Mouse (Mus musculus) neural tube, embryonic 14.5 days (tissue): ENCODE results near the gene Ifi214. TPM values are rescaled to one million over a fixed set of nuclear protein-coding genes. Genes with fewer than 3 reads are reported as not detected.
"Not testable (repeated sequence)": the region's sequence is repeated elsewhere in the genome, so short reads cannot be mapped to it uniquely, and the experiment has no call there.

ENCODE experiments used
- ATAC-seq: fragments of 200-750 bp; cut with Nextera tagmentation; 2 replicates; pipeline ENCODE4 v1.8.0; 2017; ENCODE audit warnings: low read depth, mild to moderate bottlenecking, moderate TSS enrichment, moderate library complexity
- H3K27ac ChIP-seq: fragments of 300-500 bp; sonication (generic); 2 replicates; pipeline ENCODE4 v1.5.1; 2014; ENCODE audit warnings: low read depth, mild to moderate bottlenecking, control low read depth, low read length, moderate library complexity, mixed read lengths
- H3K27me3 ChIP-seq: fragments of 300-500 bp; sonication (generic); 2 replicates; pipeline ENCODE4 v1.6.1; 2014; ENCODE audit warnings: low read length; ENCODE audit not compliant: control insufficient read depth, insufficient read depth
- H3K36me3 ChIP-seq: fragments of 300-500 bp; sonication (generic); 2 replicates; pipeline ENCODE4 v1.6.1; 2014; ENCODE audit warnings: low read length, mixed read lengths; ENCODE audit not compliant: control insufficient read depth, insufficient read depth
- H3K4me1 ChIP-seq: fragments of 300-500 bp; sonication (generic); 2 replicates; pipeline ENCODE4 v1.6.1; 2014; ENCODE audit warnings: low read length; ENCODE audit not compliant: control insufficient read depth, insufficient read depth
- H3K4me2 ChIP-seq: fragments of 300-500 bp; sonication (generic); 2 replicates; pipeline ENCODE4 v1.6.1; 2014; ENCODE audit warnings: mild to moderate bottlenecking, low read depth, low read length, control low read depth
- H3K4me3 ChIP-seq: fragments of 300-500 bp; sonication (generic); 2 replicates; pipeline ENCODE4 v1.5.1; 2014; ENCODE audit warnings: low read depth, low read length, control low read depth, mixed read lengths
- H3K9ac ChIP-seq: fragments of 300-500 bp; sonication (generic); replicated peaks from 2 replicates; pipeline ENCODE4 v1.6.1; 2014; ENCODE audit warnings: low read depth, mild to moderate bottlenecking, control low read depth, low read length, mixed read lengths
- H3K9me3 ChIP-seq: fragments of 300-500 bp; sonication (generic); 2 replicates; pipeline ENCODE4 v1.6.1; 2016; ENCODE audit warnings: low read length; ENCODE audit not compliant: control insufficient read depth
- WGBS: fragments of 180-500 bp; shearing (Covaris S2); extraction: QIAGEN DNeasy Blood & Tissue Kit; methylation state at CpG from one replicate; pipeline ENCODE4 v1.1.7; 2014; 5-methylcytosine and 5-hydroxymethylcytosine counted together
- polyA plus RNA-seq: library from polyadenylated mRNA; unstranded; fragments of >200 nt; fragmentation: Nextera tagmentation; extraction: Ambion mirVana; gene quantifications from 2 replicates; pipeline ENCODE4 v1.2.1, GENCODE M21; 2014

The Ifi214 gene
- not detected in 2 replicates for polyA plus RNA-seq

DNA sequence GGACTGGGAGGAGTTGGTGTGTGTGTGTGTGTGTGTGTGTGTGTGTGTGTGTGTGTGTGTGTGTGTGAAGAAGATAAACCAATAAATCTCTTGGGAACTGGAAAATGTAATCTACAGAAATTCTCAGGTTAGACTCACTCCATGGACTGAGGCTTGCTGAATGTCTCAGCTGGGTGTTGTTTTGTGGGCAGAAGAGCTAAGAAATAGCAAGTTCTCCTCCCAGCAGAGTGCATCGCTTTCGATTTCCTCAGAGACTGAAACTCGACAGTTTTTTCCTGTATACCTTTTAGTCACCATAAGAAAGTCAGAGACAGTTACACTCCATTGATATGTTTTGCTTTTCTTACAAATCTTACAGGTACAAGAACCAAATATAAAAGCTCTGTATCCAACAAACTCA, at the start of gene Ifi214:
Ifi214 (minus strand) TSS at position 167 of the 400 bp plus-strand sequence.
- WGBS: 91% methylated on average over 3 of the region's 3 CpGs
- H3K9me3 ChIP-seq, ATAC-seq, H3K4me2 ChIP-seq, H3K4me1 ChIP-seq, H3K27ac ChIP-seq, H3K9ac ChIP-seq, H3K36me3 ChIP-seq, H3K27me3 ChIP-seq, H3K4me3 ChIP-seq: not testable (repeated sequence)

GRCm38 (mm10) chr1:173579921-173580585, 44.3 kb upstream of the Ifi214 start:
- 94% methylated on average over 26 of the region's 26 CpGs for WGBS
- Histone ChIP-seq H3K27me3 (no peaks in the 10 kb centered on the region), H3K4me3 (no peak overlapping the region), H3K4me2 (no peak overlapping the region), H3K9me3 (peaks cover 3% of the 10 kb centered on the region; the same call in 1 of the 2 replicates), H3K36me3 (no peaks in the 10 kb centered on the region), H3K4me1 (no peaks in the 10 kb centered on the region), H3K9ac (no peak overlapping the region), H3K27ac (no peak overlapping the region)
- no peak for ATAC-seq

DNA sequence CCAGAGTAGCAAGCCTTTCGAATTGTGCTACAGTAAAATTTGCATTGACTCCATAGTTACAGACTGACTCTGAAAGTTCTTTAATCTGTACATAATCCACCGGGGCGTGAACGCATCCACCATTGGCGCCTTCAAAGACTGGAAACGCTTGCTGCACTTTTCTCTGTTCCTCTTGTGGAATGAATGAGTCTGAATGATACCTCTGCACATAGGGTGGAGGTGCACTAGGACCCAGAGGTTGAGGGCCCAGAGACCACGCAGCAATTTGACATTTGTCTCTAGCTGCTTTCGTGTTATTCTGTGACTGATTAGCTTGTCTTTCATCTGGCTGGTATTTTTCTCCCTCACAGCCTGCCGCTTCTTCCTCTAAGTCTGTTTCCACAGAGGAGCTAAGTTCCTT, 43.3 kb upstream of the Ifi214 start:
- H3K4me3 ChIP-seq: no peak overlapping the region
- no peak overlapping the region for H3K27ac ChIP-seq
- H3K9ac ChIP-seq: no peak overlapping the region
- no peaks in the 10 kb centered on the region for H3K27me3 ChIP-seq
- H3K4me2 ChIP-seq: no peak overlapping the region
- H3K9me3 ChIP-seq: peaks cover 3% of the 10 kb centered on the region; the same call in 1 of the 2 replicates
- no peaks in the 10 kb centered on the region for H3K36me3 ChIP-seq
- H3K4me1 ChIP-seq: no peaks in the 10 kb centered on the region
- no peak for ATAC-seq
- 97% methylated on average over 9 of the region's 9 CpGs for WGBS

GRCm38 (mm10) chr1:173550491-173551050, 14.8 kb upstream of the Ifi214 start:
- H3K4me1 ChIP-seq, H3K36me3 ChIP-seq, H3K4me3 ChIP-seq, ATAC-seq, H3K4me2 ChIP-seq, H3K9me3 ChIP-seq, H3K27me3 ChIP-seq, H3K9ac ChIP-seq, H3K27ac ChIP-seq: not testable (repeated sequence)
- WGBS: 80% methylated on average over 5 of the region's 5 CpGs

GRCm38 (mm10) chr1:173548798-173549197, 13.0 kb upstream of the Ifi214 start:
- ATAC-seq, H3K9ac ChIP-seq, H3K4me3 ChIP-seq, H3K27me3 ChIP-seq, H3K9me3 ChIP-seq, H3K4me2 ChIP-seq, H3K27ac ChIP-seq, H3K36me3 ChIP-seq, H3K4me1 ChIP-seq: not testable (repeated sequence)
- WGBS: 92% methylated on average over 3 of the region's 3 CpGs

- Histone ChIP-seq H3K9ac (no peak overlapping the region), H3K27ac (no peak overlapping the region), H3K9me3 (no peaks in the 10 kb centered on the region), H3K36me3 (no peaks in the 10 kb centered on the region), H3K4me2 (no peak overlapping the region), H3K4me1 (no peaks in the 10 kb centered on the region), H3K4me3 (no peak overlapping the region), H3K27me3 (no peaks in the 10 kb centered on the region)
- ATAC-seq: no peak
These were observed 14.3 kb downstream of the Ifi214 start for GRCm38 (mm10) chr1:173521452-173521851.

- not testable (repeated sequence) for H3K9me3 ChIP-seq, H3K4me3 ChIP-seq, H3K4me1 ChIP-seq, H3K36me3 ChIP-seq, H3K9ac ChIP-seq, H3K27ac ChIP-seq, H3K27me3 ChIP-seq, ATAC-seq, H3K4me2 ChIP-seq
- WGBS: 96% methylated on average over 2 of the region's 2 CpGs
These were observed 25.2 kb downstream of the Ifi214 start for GRCm38 (mm10) chr1:173510595-173510994.

GRCm38 (mm10) chr1:173491483-173491882, 44.3 kb downstream of the Ifi214 start:
- not testable (repeated sequence) for H3K27me3 ChIP-seq, H3K27ac ChIP-seq, H3K9me3 ChIP-seq, H3K36me3 ChIP-seq, ATAC-seq, H3K4me1 ChIP-seq, H3K4me2 ChIP-seq, H3K4me3 ChIP-seq, H3K9ac ChIP-seq

DNA sequence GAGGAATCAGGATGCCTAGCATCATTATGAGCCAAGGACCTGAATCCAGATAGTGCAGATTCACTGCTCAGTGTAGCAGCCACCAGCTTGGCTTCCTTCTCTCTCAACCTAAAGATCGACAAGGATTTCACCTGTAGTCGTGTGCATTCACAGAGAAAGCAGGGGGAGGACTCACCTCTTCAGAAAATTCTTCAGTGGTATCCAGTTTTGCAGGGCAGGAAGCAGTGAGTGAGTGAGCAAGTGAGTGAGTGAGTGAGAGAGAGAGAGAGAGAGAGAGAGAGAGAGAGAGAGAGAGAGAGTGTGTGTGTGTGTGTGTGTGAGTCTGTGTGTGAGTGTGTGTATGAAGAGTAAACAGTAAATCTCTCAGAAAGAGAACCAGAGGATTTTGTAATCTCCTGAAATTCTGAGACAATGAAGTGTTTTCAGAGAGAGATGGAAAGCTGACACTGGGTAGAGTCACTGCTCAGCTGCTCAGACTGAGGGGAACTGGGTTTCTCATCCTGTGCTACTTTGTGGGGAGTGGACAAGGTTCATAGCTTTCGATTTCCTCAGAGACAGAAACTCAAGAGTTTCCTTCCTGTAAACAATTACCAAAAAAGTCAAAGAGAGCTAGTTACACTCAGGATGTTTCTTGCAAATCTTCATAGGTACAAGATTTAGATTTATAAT, 44.8 kb downstream of the Ifi214 start, which contains the start of gene Ifi206:
Ifi206 (minus strand) TSS at position 230 of the 669 bp plus-strand sequence.
- not testable (repeated sequence) for H3K9ac ChIP-seq, H3K4me1 ChIP-seq, ATAC-seq, H3K4me3 ChIP-seq, H3K9me3 ChIP-seq, H3K27ac ChIP-seq, H3K36me3 ChIP-seq, H3K4me2 ChIP-seq, H3K27me3 ChIP-seq
- WGBS: 86% methylated on average over 3 of the region's 3 CpGs
